ENCODE assay signal across 14 mouse cellular contexts in the genomic region with DNA sequence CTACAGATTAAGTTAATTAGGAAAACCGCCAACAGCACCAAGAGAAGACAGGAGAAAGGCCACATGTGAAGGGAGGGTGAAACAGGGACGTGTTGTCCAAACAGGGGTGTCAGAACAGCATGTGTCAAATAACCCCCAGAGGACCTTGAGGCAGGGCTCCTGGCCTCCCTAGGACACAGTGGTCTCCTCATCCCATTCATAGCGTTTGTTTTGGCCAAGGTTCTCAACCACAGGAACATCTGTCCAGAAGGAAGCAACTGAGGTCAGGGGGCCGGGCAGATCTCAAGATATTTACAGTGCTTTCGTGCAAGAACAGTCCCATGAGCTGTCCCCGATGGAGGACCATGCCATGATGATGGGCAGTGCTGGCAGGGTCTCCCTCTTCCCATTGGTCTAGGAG. TPM values are rescaled to one million over a fixed set of nuclear protein-coding genes. Genes with fewer than 3 reads are reported as not detected.
DNase-seq lines count a peak whose midpoint lies in the region; ATAC-seq and TF ChIP-seq lines count a peak whose summit lies in the region.
"Had no signal": no experiment of that assay in that cellular context is flagged by ENCODE, and none has a peak within 500 bp of the region (broad histone marks: within the 10 kb centered on the region; RNA-seq: fewer than 3 reads in every experiment).

No protein-coding gene starts in this region.

- no peak for TF ChIP-seq EP300 in MEL (IDR thresholded peaks at IDR 0.05; ENCODE audit: low read depth in 1 of 2, low read length in 2 of 2)

- TF ChIP-seq CTCF in MEL (IDR thresholded peaks at IDR 0.05 in 2 of 3, conservative IDR thresholded peaks at IDR 0.05 in 1 of 3; ENCODE audit: control insufficient read depth in 1 of 3, insufficient read depth in 1 of 3, low read depth in 2 of 3, low read length in 3 of 3, poor library complexity in 1 of 3, severe bottlenecking in 1 of 3), result no peak

- H3K4me1 ChIP-seq in heart, embryonic 12.5 days (replicated peaks), result peaks cover 21% of the 10 kb centered on the region
- peaks cover 0 to 9% of the 10 kb centered on the region in 2 experiments; a peak in 2 of 4 replicates for H3K4me1 ChIP-seq in MEL (ENCODE audit: control insufficient read depth in 1 of 2, insufficient read depth in 2 of 2, low read length in 2 of 2)

- H3K79me2 ChIP-seq in MEL (ENCODE audit: control insufficient read depth, insufficient read depth, low read length, poor library complexity), result no peaks in the 10 kb centered on the region

- H3K36me3 ChIP-seq in heart, embryonic 12.5 days, result no peaks in the 10 kb centered on the region
- peaks cover 0 to 8% of the 10 kb centered on the region in 2 experiments; a peak in 2 of 4 replicates for H3K36me3 ChIP-seq in MEL (ENCODE audit: control insufficient read depth in 1 of 2, insufficient read depth in 2 of 2, low read length in 2 of 2)
- H3K36me3 ChIP-seq: embryonic facial prominence, embryonic 13.5 days; hindbrain, embryonic 10.5 days had no signal

- TF ChIP-seq RAD21 in MEL (IDR thresholded peaks at IDR 0.05; ENCODE audit: low read depth, low read length), result no peak

- peaks cover 4% of the 10 kb centered on the region for H3K27me3 ChIP-seq in heart, embryonic 12.5 days (replicated peaks)
- no peaks in the 10 kb centered on the region for H3K27me3 ChIP-seq in MEL (ENCODE audit: control insufficient read depth in 1 of 2, insufficient read depth in 2 of 2, low read length in 2 of 2)
- H3K27me3 ChIP-seq: CH12.LX had no signal

- peak; percentile 81 for DNase-seq in heart, adult 8-10 months (ENCODE audit: low spot score)
- peak; percentile 25 for DNase-seq in MEL (ENCODE audit: low read depth, low spot score)
- peak; percentile 23 to 75 for DNase-seq in kidney, postnatal 36 days
- no peak for DNase-seq in right cerebral cortex, postnatal 25 days
- no peak for DNase-seq in left cerebral cortex, adult 8-10 months (ENCODE audit: low spot score in 2 of 2)
- DNase-seq: cerebellum, adult 11 months; left cerebral cortex, postnatal 4 days had no signal

- WGBS in heart, embryonic 12.5 days, result 45% methylated on average over 6 of the region's 6 CpGs

- no peak overlapping the region for H3K9ac ChIP-seq in heart, embryonic 12.5 days
- no peak overlapping the region for H3K9ac ChIP-seq in MEL (ENCODE audit: control insufficient read depth, low read depth, low read length, poor library complexity, severe bottlenecking)
- H3K9ac ChIP-seq: embryonic facial prominence, embryonic 13.5 days had no signal

- no peaks in the 10 kb centered on the region for H3K9me3 ChIP-seq in heart, embryonic 12.5 days (replicated peaks)
- H3K9me3 ChIP-seq in MEL (replicated peaks; ENCODE audit: insufficient read depth, low read length), result no peaks in the 10 kb centered on the region
- H3K9me3 ChIP-seq: embryonic facial prominence, embryonic 13.5 days; hindbrain, embryonic 10.5 days had no signal

- no peak overlapping the region for H3K4me3 ChIP-seq in heart, embryonic 12.5 days
- H3K4me3 ChIP-seq in MEL (ENCODE audit: control insufficient read depth in 1 of 2, insufficient read depth in 1 of 2, low read depth in 2 of 2, low read length in 2 of 2), result peak overlapping the region; percentile 8 to 41; a peak in 3 of 4 replicates
- H3K4me3 ChIP-seq: embryonic facial prominence, embryonic 13.5 days; hindbrain, embryonic 10.5 days; myocyte had no signal

- TF ChIP-seq POLR2A in MEL (IDR thresholded peaks at IDR 0.05; ENCODE audit: control insufficient read depth in 1 of 2, insufficient read depth in 1 of 2, low read depth in 1 of 2, low read length in 2 of 2, poor library complexity in 1 of 2), result no peak

- ATAC-seq in heart, embryonic 12.5 days (ENCODE audit: insufficient number of reproducible peaks, low FRiP score), result no peak
- peak; percentile 53 for ATAC-seq in granulocyte monocyte progenitor cell, adult 5-6 weeks (replicated peaks; ENCODE audit: poor library complexity, severe bottlenecking)

- H3K27ac ChIP-seq in heart, embryonic 12.5 days (ENCODE audit: poor library complexity, severe bottlenecking), result no peak overlapping the region
- no peak overlapping the region for H3K27ac ChIP-seq in MEL (ENCODE audit: control insufficient read depth, low read depth, low read length)
- H3K27ac ChIP-seq: embryonic facial prominence, embryonic 13.5 days; hindbrain, embryonic 10.5 days; macrophage had no signal

- H3K4me2 ChIP-seq in heart, embryonic 12.5 days, result no peak overlapping the region
- H3K4me2 ChIP-seq: embryonic facial prominence, embryonic 13.5 days had no signal

TF ChIP-seq in MEL, 35 proteins besides CTCF, POLR2A, EP300 and RAD21:
- TF ChIP-seq MYC (IDR thresholded peaks at IDR 0.05; ENCODE audit: low read depth, low read length) (no peak), MYB (IDR thresholded peaks at IDR 0.05; ENCODE audit: low read depth, low read length) (no peak), JUND (IDR thresholded peaks at IDR 0.05; ENCODE audit: low read depth, low read length) (no peak), NELFE (IDR thresholded peaks at IDR 0.05; ENCODE audit: low read depth, low read length) (no peak), ZMIZ1 (IDR thresholded peaks at IDR 0.05; ENCODE audit: low read depth, low read length) (no peak), TAL1 (IDR thresholded peaks at IDR 0.05; ENCODE audit: low read length) (no peak)

RNA-seq across cellular contexts. Expression of a gene that starts 49.2 kb away (rescaled TPM):
- 100 to 1,000 TPM; 105 to 204 (median 152) TPM for total RNA-seq in heart, adult 8-10 months (2022)
- 0.85 and 1.00 TPM in 2 replicates for polyA plus RNA-seq in heart, embryonic 12.5 days (2016; fragmentation: Nextera tagmentation; extraction: Ambion mirVana)
- total RNA-seq in MEL (2012; rRNA removed), result 0.04 and 0.07 TPM in 2 replicates
- polyA plus RNA-seq in MEL (2012; ENCODE audit: insufficient read depth in 1 of 2, insufficient read length in 2 of 2, low read depth in 1 of 2, low replicate concordance in 2 of 2, missing spikeins in 1 of 2), result under 1 TPM in 1 of 2 experiments, not detected in 1; 0.72 TPM
- 6.3 and 10.0 TPM in 2 replicates for total RNA-seq in granulocyte monocyte progenitor cell, adult 5-6 weeks (2014; fragmentation: Nextera tagmentation)
- 7.0 and 10.1 TPM in 2 replicates for total RNA-seq in granulocyte monocyte progenitor cell, adult 5-6 weeks (2017)
- 10 to 100 TPM; 66.8 to 72.0 (median 69.8) TPM for total RNA-seq in left cerebral cortex, adult 8-10 months (2022)
- polyA plus RNA-seq: myocyte had no signal

Comparison
In these comparisons a context has a peak if more than half of its experiments do, and no peak if none do; other contexts are left out.
1. DNase-seq: peak in heart, adult 8-10 months (single experiment), MEL (single experiment) and kidney, postnatal 36 days (2 of 2); none in right cerebral cortex, postnatal 25 days (single experiment) and left cerebral cortex, adult 8-10 months (0 of 2).